Mouse (Mus musculus) embryo, embryonic 10.5 days (tissue): ENCODE measurements around the gene Pgm5.
A peak's percentile ranks its signal among the peaks of the same experiment; 100 is the strongest.

Experiments
- DNase-seq: peaks from one replicate; pipeline ENCODE4 v3.0.0-alpha.2; 2015; ENCODE audit warnings: low spot score

Gene Pgm5

DNA sequence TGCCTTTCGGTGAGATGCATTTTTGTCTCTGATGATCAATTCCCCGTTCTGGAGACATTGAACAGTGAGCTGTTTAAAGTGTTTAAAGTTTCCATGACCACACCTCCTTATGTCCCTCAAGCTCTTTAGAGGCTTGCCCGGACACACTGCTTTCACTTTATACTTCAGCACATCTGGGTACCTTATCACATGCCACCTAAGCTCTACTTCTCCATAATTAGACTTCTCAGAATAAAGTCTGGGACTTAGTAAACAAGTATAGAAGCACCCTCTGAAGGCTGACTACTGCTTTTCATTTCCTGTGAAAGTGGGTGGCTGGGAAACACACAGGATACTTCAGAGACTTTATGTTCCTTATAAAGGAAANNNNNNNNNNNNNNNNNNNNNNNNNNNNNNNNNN is 204.7 kb downstream of the Pgm5 start:
- no peak for DNase-seq

GRCm38 (mm10) chr19:24653230-24653799 is 208.3 kb downstream of the Pgm5 start:
- peak; percentile 18 for DNase-seq

- no peak for DNase-seq
Observed at GRCm38 (mm10) chr19:24652342-24653019, 209.2 kb downstream of the Pgm5 start.

DNA sequence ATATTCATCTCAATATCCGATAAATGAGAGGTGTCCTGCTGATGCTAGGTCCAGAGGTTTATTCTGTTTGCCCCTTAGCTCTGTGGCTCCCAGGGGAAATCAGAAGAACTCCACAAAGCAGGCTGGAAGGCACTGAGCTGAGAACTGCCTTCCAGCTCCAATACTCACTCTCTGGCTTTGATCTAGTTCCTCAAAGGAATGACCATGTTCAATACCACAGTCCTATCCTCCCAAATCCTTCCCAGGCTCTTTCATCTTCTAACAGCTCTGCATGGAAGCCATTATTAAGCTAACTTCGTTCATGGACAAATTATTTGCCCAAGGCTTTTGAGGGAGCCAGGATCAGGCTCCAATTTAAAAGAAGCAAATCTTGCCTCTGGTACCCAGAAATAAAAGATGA is 210.1 kb downstream of the Pgm5 start:
- no peak for DNase-seq

DNA sequence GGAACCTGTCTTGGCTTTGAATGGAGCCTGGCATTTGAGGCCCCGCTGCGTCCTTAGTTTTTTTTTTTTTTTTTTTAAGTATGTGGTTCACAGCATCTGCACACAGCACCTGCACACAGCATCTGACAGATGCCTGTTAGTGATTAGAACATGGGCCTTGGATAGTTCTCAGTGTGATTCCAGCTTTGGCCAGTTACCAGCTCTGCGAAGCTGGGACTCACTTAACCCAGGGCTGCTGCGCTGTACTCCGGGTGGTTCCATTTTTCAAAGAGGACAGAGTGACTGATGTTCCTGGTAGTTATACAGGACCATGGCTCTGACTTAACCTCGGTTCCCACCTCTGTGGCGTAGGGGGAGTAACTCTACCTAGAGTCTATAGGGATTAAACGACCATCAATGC is 211.2 kb downstream of the Pgm5 start:
- peak; percentile 16 for DNase-seq

GRCm38 (mm10) chr19:24648016-24648415 is 213.6 kb downstream of the Pgm5 start:
- DNase-seq: no peak

DNA sequence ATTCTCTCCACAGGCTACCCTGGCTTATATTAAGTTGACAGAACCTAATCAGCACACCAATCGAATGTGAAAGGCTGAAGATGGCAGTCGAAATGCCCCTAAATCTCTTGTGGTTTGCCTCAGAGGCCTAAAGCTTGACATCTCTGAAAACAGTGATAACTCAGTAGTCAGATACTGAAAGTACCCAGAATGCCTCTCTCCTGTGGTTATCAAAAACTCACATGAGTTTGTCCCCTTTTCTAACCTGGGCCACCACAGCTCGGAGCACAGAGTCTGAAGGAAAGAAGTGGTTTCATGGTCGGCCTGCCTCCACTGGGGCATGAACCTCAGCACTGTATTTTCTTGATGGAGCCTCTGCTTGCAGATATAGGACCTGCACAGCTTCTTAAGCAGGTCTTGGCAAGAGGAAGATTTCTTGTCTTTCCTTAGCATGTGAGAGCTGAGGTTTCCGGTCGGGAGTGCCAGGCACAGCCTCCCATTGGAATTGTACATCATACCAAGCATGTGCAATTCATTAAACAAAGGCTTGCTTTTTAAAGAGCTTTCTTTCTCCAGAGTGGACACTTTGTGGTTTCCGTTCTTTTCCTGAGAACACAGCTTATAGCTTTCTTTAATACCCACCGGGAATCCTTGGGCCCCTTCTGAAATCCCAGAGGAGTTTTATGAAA is 215.4 kb downstream of the Pgm5 start:
- no peak for DNase-seq

DNA sequence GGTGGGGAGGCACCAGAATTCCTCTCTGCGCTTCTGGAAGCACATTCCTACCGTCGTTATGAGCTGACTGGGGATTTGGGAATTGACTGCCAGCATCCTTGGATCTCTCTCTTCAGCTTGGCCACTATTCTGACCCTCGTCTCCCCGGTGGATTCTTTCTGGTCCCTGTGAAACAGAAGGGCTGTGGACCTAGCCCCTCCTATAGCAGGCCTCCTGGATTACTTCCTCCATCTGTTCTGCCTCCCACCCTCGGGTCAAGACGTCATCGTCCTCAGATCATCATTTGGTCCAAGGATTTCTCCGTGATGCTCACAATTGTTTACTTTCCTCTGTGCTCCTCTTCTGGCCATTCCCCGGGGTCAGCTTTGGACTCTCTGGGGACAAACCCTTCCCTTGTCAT is 216.7 kb downstream of the Pgm5 start:
- no peak for DNase-seq

DNA sequence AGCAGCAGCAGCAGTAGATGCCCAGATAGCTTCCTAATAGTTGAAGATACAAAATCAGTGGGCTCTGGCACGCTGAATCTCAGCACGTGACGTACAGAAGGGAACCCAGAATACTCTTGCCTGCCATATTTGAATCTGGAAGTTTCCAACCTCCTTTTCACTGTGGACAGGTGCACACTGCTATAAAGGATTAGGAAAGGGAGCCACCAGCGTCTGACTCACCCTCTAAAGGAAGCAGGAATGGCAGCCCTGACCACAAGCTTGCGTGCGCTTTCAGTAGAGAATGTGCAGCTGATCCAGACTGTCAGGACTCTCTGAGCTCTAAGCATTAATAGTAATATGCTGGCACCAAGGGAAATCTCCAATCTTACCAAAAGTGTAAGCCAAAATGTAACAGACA is 220.7 kb downstream of the Pgm5 start:
- no peak for DNase-seq

DNA sequence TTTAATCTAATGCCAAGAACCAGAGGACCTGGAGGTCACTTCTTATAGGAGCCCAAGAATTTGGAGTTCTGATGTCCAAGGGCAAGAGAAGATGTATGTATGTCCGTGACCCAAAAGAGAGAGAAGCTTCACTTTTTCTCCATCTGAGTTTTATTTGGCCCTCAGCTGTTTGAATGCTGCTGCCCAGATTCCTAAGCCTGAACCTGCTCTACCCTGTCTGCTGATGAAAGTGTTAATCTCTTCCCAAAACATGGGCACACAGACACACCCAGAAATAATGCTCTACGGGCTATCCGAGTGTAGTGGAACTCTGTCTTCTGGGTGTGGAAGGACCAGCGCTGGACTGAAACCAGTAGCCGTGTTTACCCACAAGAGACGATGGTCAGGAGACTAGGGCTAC is 223.7 kb downstream of the Pgm5 start:
- DNase-seq: no peak

GRCm38 (mm10) chr19:24636616-24637015 is 225.0 kb downstream of the Pgm5 start:
- DNase-seq: no peak

- peak; percentile 88 for DNase-seq
Observed at GRCm38 (mm10) chr19:24634602-24635001, 227.1 kb downstream of the Pgm5 start.
